Mouse (Mus musculus) heart, adult 2 months (tissue): ENCODE data around the gene Esr1. TPM values are rescaled to one million over a fixed set of nuclear protein-coding genes. Genes with fewer than 3 reads are reported as not detected.

ENCODE experiments used
- DNase-seq, 2 experiments: peaks; one replicate each; pipeline ENCODE4 v3.0.0; 2021
- H3K27ac ChIP-seq: fragments of 200-600 bp; 2 replicates; pipeline ENCODE4 v1.8.1; 2022
- H3K27me3 ChIP-seq: fragments of 200-500 bp; 2 replicates; pipeline ENCODE4 v1.6.1; 2012; ENCODE audit warnings: mild to moderate bottlenecking, low read length, inconsistent platforms, mixed read lengths; ENCODE audit not compliant: control insufficient read depth, insufficient read depth
- H3K36me3 ChIP-seq: fragments of 200-500 bp; 2 replicates; pipeline ENCODE4 v1.6.1; 2012; ENCODE audit warnings: low read length, inconsistent platforms; ENCODE audit not compliant: control insufficient read depth, insufficient read depth
- H3K4me1 ChIP-seq: fragments of 200-500 bp; 2 replicates; pipeline ENCODE4 v1.6.1; 2011; ENCODE audit warnings: low read length; ENCODE audit not compliant: control insufficient read depth, insufficient read depth
- H3K4me3 ChIP-seq: fragments of 200-600 bp; 2 replicates; pipeline ENCODE4 v1.8.1; 2022
- H3K79me2 ChIP-seq: fragments of 200-500 bp; replicated peaks from 2 replicates; pipeline ENCODE4 v1.6.1; 2012; ENCODE audit warnings: mild to moderate bottlenecking, inconsistent platforms, low read length, moderate library complexity, mixed read lengths; ENCODE audit not compliant: control insufficient read depth, insufficient read depth
- H3K9ac ChIP-seq: fragments of 200-500 bp; 2 replicates; pipeline ENCODE4 v1.6.1; 2012; ENCODE audit warnings: low read depth, mild to moderate bottlenecking, control low read depth, inconsistent platforms, low read length, mixed read lengths
- CTCF ChIP-seq: fragments of 200-600 bp; IDR thresholded peaks from 2 replicates; pipeline ENCODE4 v1.8.1; 2022; ENCODE audit warnings: antibody characterized with exemption, mild to moderate bottlenecking, moderate library complexity
- EP300 ChIP-seq: fragments of 200-500 bp; IDR thresholded peaks from 2 replicates; pipeline ENCODE4 v1.6.1; 2011; ENCODE audit warnings: low read depth, low read length, control low read depth; ENCODE audit not compliant: insufficient read depth
- POLR2A ChIP-seq: fragments of 200-500 bp; IDR thresholded peaks from 2 replicates; pipeline ENCODE4 v1.6.1; 2011; ENCODE audit warnings: mild to moderate bottlenecking, low read depth, low read length, control low read depth; ENCODE audit not compliant: insufficient read depth
- WGBS: fragments of 180-500 bp; shearing (Covaris S2); methylation state at CpG from one replicate; pipeline ENCODE4 v1.1.7; 2018; 5-methylcytosine and 5-hydroxymethylcytosine counted together
- intact Hi-C: fragments of 180-260 bp; cut with DNase I; formaldehyde crosslinking; loops from one replicate; pipeline ENCODE4 v1.15.1; 2025
- polyA plus RNA-seq: library from polyadenylated mRNA; depleted of rRNA; stranded (reverse); fragments of >200 nt; gene quantifications from 2 replicates; pipeline ENCODE4 v1.2.3, GENCODE M21; 2012; rRNA removed
- total RNA-seq, 2 experiments: library from RNA; stranded (reverse); gene quantifications; 2 replicates each; pipeline ENCODE4 v1.2.3; 2021

Gene Esr1
- total and polyA plus RNA-seq, 3 experiments, result 0.70 to 1.0 (median 0.88) TPM

- TF ChIP-seq EP300, result no peak
- no peak for TF ChIP-seq CTCF
- TF ChIP-seq POLR2A, result no peak
- 86% methylated on average over 8 of the region's 8 CpGs for WGBS
- Histone ChIP-seq H3K4me1 (no peaks in the 10 kb centered on the region), H3K79me2 (no peaks in the 10 kb centered on the region), H3K36me3 (peaks cover 18% of the 10 kb centered on the region), H3K9ac (no peak overlapping the region), H3K27ac (no peak overlapping the region), H3K27me3 (no peaks in the 10 kb centered on the region), H3K4me3 (no peak overlapping the region)
- intact Hi-C loops, result no loop called here
- no peak for DNase-seq
Measured at GRCm38 (mm10) chr10:5044481-5044880, 433.1 kb downstream of the Esr1 start.

GRCm38 (mm10) chr10:5045213-5045612, 433.8 kb downstream of the Esr1 start:
- Histone ChIP-seq H3K4me1 (no peaks in the 10 kb centered on the region), H3K9ac (no peak overlapping the region), H3K27me3 (no peaks in the 10 kb centered on the region), H3K79me2 (no peaks in the 10 kb centered on the region), H3K27ac (no peak overlapping the region), H3K4me3 (no peak overlapping the region), H3K36me3 (peaks cover 18% of the 10 kb centered on the region)
- intact Hi-C loops, result no loop called here
- WGBS, result 90% methylated on average over 7 of the region's 7 CpGs
- no peak for DNase-seq
- TF ChIP-seq POLR2A (no peak), CTCF (no peak), EP300 (no peak)

DNA sequence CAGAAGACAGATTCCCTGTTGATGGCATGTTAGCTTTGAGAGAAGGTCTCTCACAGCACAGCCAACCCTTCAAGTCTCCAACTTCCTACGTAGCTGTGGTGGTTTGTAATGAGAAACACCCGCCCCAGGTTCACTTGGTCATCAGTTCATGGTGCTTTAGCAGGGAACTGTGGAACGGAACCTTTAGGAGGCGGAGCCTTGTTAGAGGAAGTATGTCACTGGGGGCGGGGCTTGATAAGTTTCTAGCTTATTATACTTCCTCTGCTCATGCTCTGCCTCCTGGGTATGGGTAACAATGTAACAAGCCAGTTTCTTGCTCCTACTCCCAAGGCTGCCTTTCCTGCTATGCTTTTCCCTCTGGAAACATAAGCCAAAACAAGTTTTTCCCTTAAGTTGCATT, 434.3 kb downstream of the Esr1 start:
- Histone ChIP-seq H3K27ac (no peak overlapping the region), H3K4me3 (no peak overlapping the region), H3K9ac (no peak overlapping the region), H3K27me3 (no peaks in the 10 kb centered on the region), H3K4me1 (no peaks in the 10 kb centered on the region), H3K79me2 (no peaks in the 10 kb centered on the region), H3K36me3 (peaks cover 16% of the 10 kb centered on the region)
- WGBS, result 89% methylated on average over 5 of the region's 5 CpGs
- no peak for DNase-seq
- TF ChIP-seq CTCF, result no peak
- no peak for TF ChIP-seq POLR2A
- TF ChIP-seq EP300, result no peak
- intact Hi-C loops, result no loop called here

Other genes starting within 250 kb of the Esr1 start
- 1 to 10 TPM; 4.9 to 6.1 TPM for gene Zbtb2, start 223.5 kb upstream of the Esr1 start, total RNA-seq
- gene Zbtb2, start 223.5 kb upstream of the Esr1 start, polyA plus RNA-seq, result 3.5 and 5.9 TPM in 2 replicates
- 10 to 100 TPM; 62.0 to 67.4 TPM for gene Rmnd1, start 179.2 kb upstream of the Esr1 start, total RNA-seq
- 51.1 and 161 TPM in 2 replicates for gene Rmnd1, start 179.2 kb upstream of the Esr1 start, polyA plus RNA-seq
- 1 to 10 TPM; 9.3 to 9.4 TPM for gene Armt1, start 179.1 kb upstream of the Esr1 start, total RNA-seq
- gene Armt1, start 179.1 kb upstream of the Esr1 start, polyA plus RNA-seq, result 6.2 and 7.7 TPM in 2 replicates
- under 1 TPM; 0.21 to 0.25 TPM for gene Ccdc170, start 129.1 kb upstream of the Esr1 start, total RNA-seq
- gene Ccdc170, start 129.1 kb upstream of the Esr1 start, polyA plus RNA-seq, result 0.08 and 0.26 TPM in 2 replicates